Mouse (Mus musculus) heart, adult 2 months (tissue): ENCODE measurements around the gene Pyroxd2. TPM values are rescaled to one million over a fixed set of nuclear protein-coding genes. Genes with fewer than 3 reads are reported as not detected.
A peak's percentile ranks its signal among the peaks of the same experiment; 100 is the strongest.

Experiments
- DNase-seq, 2 experiments: peaks; one replicate each; pipeline ENCODE4 v3.0.0; 2021
- H3K27ac ChIP-seq: fragments of 200-600 bp; 2 replicates; pipeline ENCODE4 v1.8.1; 2022
- H3K27me3 ChIP-seq: fragments of 200-500 bp; 2 replicates; pipeline ENCODE4 v1.6.1; 2012; ENCODE audit warnings: mild to moderate bottlenecking, low read length, inconsistent platforms, mixed read lengths; ENCODE audit not compliant: control insufficient read depth, insufficient read depth
- H3K36me3 ChIP-seq: fragments of 200-500 bp; 2 replicates; pipeline ENCODE4 v1.6.1; 2012; ENCODE audit warnings: low read length, inconsistent platforms; ENCODE audit not compliant: control insufficient read depth, insufficient read depth
- H3K4me1 ChIP-seq: fragments of 200-500 bp; 2 replicates; pipeline ENCODE4 v1.6.1; 2011; ENCODE audit warnings: low read length; ENCODE audit not compliant: control insufficient read depth, insufficient read depth
- H3K4me3 ChIP-seq: fragments of 200-600 bp; 2 replicates; pipeline ENCODE4 v1.8.1; 2022
- H3K79me2 ChIP-seq: fragments of 200-500 bp; replicated peaks from 2 replicates; pipeline ENCODE4 v1.6.1; 2012; ENCODE audit warnings: mild to moderate bottlenecking, inconsistent platforms, low read length, moderate library complexity, mixed read lengths; ENCODE audit not compliant: control insufficient read depth, insufficient read depth
- H3K9ac ChIP-seq: fragments of 200-500 bp; 2 replicates; pipeline ENCODE4 v1.6.1; 2012; ENCODE audit warnings: low read depth, mild to moderate bottlenecking, control low read depth, inconsistent platforms, low read length, mixed read lengths
- CTCF ChIP-seq: fragments of 200-600 bp; IDR thresholded peaks from 2 replicates; pipeline ENCODE4 v1.8.1; 2022; ENCODE audit warnings: antibody characterized with exemption, mild to moderate bottlenecking, moderate library complexity
- EP300 ChIP-seq: fragments of 200-500 bp; IDR thresholded peaks from 2 replicates; pipeline ENCODE4 v1.6.1; 2011; ENCODE audit warnings: low read depth, low read length, control low read depth; ENCODE audit not compliant: insufficient read depth
- POLR2A ChIP-seq: fragments of 200-500 bp; IDR thresholded peaks from 2 replicates; pipeline ENCODE4 v1.6.1; 2011; ENCODE audit warnings: mild to moderate bottlenecking, low read depth, low read length, control low read depth; ENCODE audit not compliant: insufficient read depth
- WGBS: fragments of 180-500 bp; shearing (Covaris S2); methylation state at CpG from one replicate; pipeline ENCODE4 v1.1.7; 2018; 5-methylcytosine and 5-hydroxymethylcytosine counted together
- intact Hi-C: fragments of 180-260 bp; cut with DNase I; formaldehyde crosslinking; loops from one replicate; pipeline ENCODE4 v1.15.1; 2025
- long read RNA-seq: library from polyadenylated mRNA; stranded (forward); transcript quantifications from one replicate; pipeline ENCODE4 v2.0.0, GENCODE M21; 2021
- polyA plus RNA-seq: library from polyadenylated mRNA; depleted of rRNA; stranded (reverse); fragments of >200 nt; gene quantifications from 2 replicates; pipeline ENCODE4 v1.2.3, GENCODE M21; 2012; rRNA removed
- total RNA-seq, 2 experiments: library from RNA; stranded (reverse); gene quantifications; 2 replicates each; pipeline ENCODE4 v1.2.3; 2021

The Pyroxd2 gene
- total RNA-seq (1 to 10 TPM; 3.9 to 4.4 TPM), polyA plus RNA-seq (4.6 and 4.7 TPM in 2 replicates)
- long read RNA-seq, partial matches to known transcripts: 2 of 4 reads
- long read RNA-seq, other reads (novel, unspliced or antisense): 1 of 4 reads

- intact Hi-C loops: loop anchor here (2.0 kb wide), 1 partner anchor 24 kb away; no protein-coding TSS in a partner anchor
Measured at GRCm38 (mm10) chr19:42752363-42752931, at the start of gene Pyroxd2. Gene Pyroxd2, minus strand, starts transcription at chr19:42752775.

GRCm38 (mm10) chr19:42797866-42798265 lies 45.3 kb upstream of the Pyroxd2 start:
- Histone ChIP-seq H3K27me3 (peaks cover 3% of the 10 kb centered on the region; the same call in 1 of the 2 replicates), H3K4me3 (no peak overlapping the region), H3K4me1 (no peaks in the 10 kb centered on the region; the same call in 1 of the 2 replicates), H3K36me3 (no peaks in the 10 kb centered on the region), H3K9ac (no peak overlapping the region), H3K27ac (no peak overlapping the region), H3K79me2 (no peaks in the 10 kb centered on the region)
- intact Hi-C loops: loop anchor here (5.0 kb wide), 2 partner anchors 229 to 679 kb away; no protein-coding TSS in a partner anchor
- TF ChIP-seq EP300: no peak
- no peak for TF ChIP-seq CTCF
- TF ChIP-seq POLR2A: no peak
- WGBS: 63% methylated on average over 2 of the region's 2 CpGs
- no peak for DNase-seq

More at GRCm38 (mm10) chr19:42752363-42752931, at the start of gene Pyroxd2:
- Histone ChIP-seq H3K4me1 (peaks cover 6% of the 10 kb centered on the region), H3K9ac (peak within 1 kb of the TSS; percentile 60), H3K36me3 (no peaks in the 10 kb centered on the region), H3K27ac (peak within 1 kb of the TSS; percentile 85), H3K4me3 (peak within 1 kb of the TSS; percentile 50), H3K27me3 (no peaks in the 10 kb centered on the region), H3K79me2 (no peaks in the 10 kb centered on the region)
- peak; percentile 86 to 88 for DNase-seq
- WGBS: 5% methylated on average over 22 of the region's 22 CpGs
- 0 out of 2 replicates have a peak, but pooled peaks have one; percentile 7 for TF ChIP-seq POLR2A
- TF ChIP-seq EP300: no peak

GRCm38 (mm10) chr19:42795801-42796200 lies 43.2 kb upstream of the Pyroxd2 start:
- Histone ChIP-seq H3K4me3 (no peak overlapping the region), H3K79me2 (no peaks in the 10 kb centered on the region), H3K27ac (no peak overlapping the region), H3K4me1 (no peaks in the 10 kb centered on the region; the same call in 1 of the 2 replicates), H3K36me3 (no peaks in the 10 kb centered on the region), H3K27me3 (peaks cover 3% of the 10 kb centered on the region; the same call in 1 of the 2 replicates), H3K9ac (no peak overlapping the region)
- DNase-seq: no peak
- TF ChIP-seq EP300 (no peak), POLR2A (no peak), CTCF (no peak)
- WGBS: 25% methylated on average over 9 of the region's 9 CpGs
- intact Hi-C loops: loop anchor here (1.0 to 5.0 kb wide), 4 partner anchors 232 to 682 kb away; no protein-coding TSS in a partner anchor

- Histone ChIP-seq H3K27ac (no peak overlapping the region), H3K4me1 (no peaks in the 10 kb centered on the region; the same call in 1 of the 2 replicates), H3K9ac (peak overlapping the region; percentile 37), H3K79me2 (no peaks in the 10 kb centered on the region), H3K36me3 (no peaks in the 10 kb centered on the region), H3K4me3 (peak overlapping the region; percentile 22; the same call in 1 of the 2 replicates), H3K27me3 (peaks cover 3% of the 10 kb centered on the region; the same call in 1 of the 2 replicates)
- DNase-seq: peak; percentile 75 to 88
- 2% methylated on average over 31 of the region's 31 CpGs for WGBS
- intact Hi-C loops: loop anchor here (1.0 to 5.0 kb wide), 4 partner anchors 232 to 682 kb away; no protein-coding TSS in a partner anchor
- TF ChIP-seq CTCF (peak; percentile 94), EP300 (peak; percentile 59; the same call in 1 of the 2 replicates), POLR2A (no peak)
Measured at GRCm38 (mm10) chr19:42794914-42795613, 42.5 kb upstream of the Pyroxd2 start.

- Histone ChIP-seq H3K27ac (no peak overlapping the region), H3K9ac (no peak overlapping the region), H3K79me2 (no peaks in the 10 kb centered on the region), H3K36me3 (no peaks in the 10 kb centered on the region), H3K4me1 (no peaks in the 10 kb centered on the region), H3K27me3 (no peaks in the 10 kb centered on the region), H3K4me3 (no peak overlapping the region)
- DNase-seq: no peak
- intact Hi-C loops: no loop called here
- TF ChIP-seq POLR2A: no peak
- no peak for TF ChIP-seq CTCF
- no peak for TF ChIP-seq EP300
- WGBS: 29% methylated on average over 5 of the region's 5 CpGs
Measured at GRCm38 (mm10) chr19:42788311-42788710, 35.7 kb upstream of the Pyroxd2 start.
